In the genomic region with DNA sequence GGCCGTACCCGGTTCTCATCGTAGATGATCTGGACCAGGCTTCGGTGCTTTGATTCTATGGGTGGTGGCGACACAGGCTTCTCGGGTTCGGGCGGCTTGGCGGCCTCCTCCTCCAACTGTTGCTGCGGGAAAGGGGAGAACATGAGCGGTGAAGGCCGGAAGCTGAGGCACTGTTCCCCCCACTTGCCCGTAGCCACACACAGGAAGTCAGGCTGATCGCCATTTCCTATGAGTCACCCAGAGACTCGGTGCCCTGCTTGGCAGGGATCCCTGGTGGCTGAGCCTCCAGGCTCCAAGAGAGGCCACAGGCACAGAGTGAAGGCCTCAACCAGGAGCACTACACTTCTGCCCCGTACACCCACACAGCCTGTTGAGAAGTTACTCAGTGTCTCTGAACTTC, we compare ENCODE assay signal across 10 mouse cellular contexts.
A peak's percentile ranks its signal among the peaks of the same experiment; 100 is the strongest.
DNase-seq lines count a peak whose midpoint lies in the region; ATAC-seq lines count a peak whose summit lies in the region.
"Had no signal": no experiment of that assay in that cellular context is flagged by ENCODE, and none has a peak within 500 bp of the region (broad histone marks: within the 10 kb centered on the region; RNA-seq: fewer than 3 reads in every experiment).

No protein-coding gene starts in this region.

- H3K4me2 ChIP-seq in limb, embryonic 15.5 days = no peak overlapping the region
- no peak overlapping the region for H3K4me2 ChIP-seq in hindbrain, embryonic 13.5 days
- H3K4me2 ChIP-seq: hindbrain, embryonic 15.5 days; neural tube, embryonic 12.5 days had no signal

- H3K27ac ChIP-seq in limb, embryonic 15.5 days = peak overlapping the region; percentile 50; the same call in 1 of the 2 replicates
- no peak overlapping the region for H3K27ac ChIP-seq in hindbrain, embryonic 13.5 days
- H3K27ac ChIP-seq: neural tube, embryonic 12.5 days had no signal

- intact Hi-C loops in left cerebral cortex, postnatal 36 days (cut with DNase I) = loop anchor here (2.0 to 5.0 kb wide), 2 partner anchors 163 to 204 kb away; no protein-coding TSS in a partner anchor

- H3K27me3 ChIP-seq in limb, embryonic 15.5 days = no peaks in the 10 kb centered on the region
- H3K27me3 ChIP-seq in hindbrain, embryonic 13.5 days = no peaks in the 10 kb centered on the region
- H3K27me3 ChIP-seq: hindbrain, embryonic 15.5 days; neural tube, embryonic 12.5 days had no signal

- H3K9ac ChIP-seq in limb, embryonic 15.5 days = no peak overlapping the region
- no peak overlapping the region for H3K9ac ChIP-seq in hindbrain, embryonic 13.5 days
- H3K9ac ChIP-seq: hindbrain, embryonic 15.5 days; neural tube, embryonic 12.5 days had no signal

- no peak overlapping the region for H3K4me3 ChIP-seq in limb, embryonic 15.5 days
- H3K4me3 ChIP-seq in hindbrain, embryonic 13.5 days = no peak overlapping the region
- H3K4me3 ChIP-seq: hindbrain, embryonic 15.5 days; neural tube, embryonic 12.5 days had no signal

- peak; percentile 25 to 43 for DNase-seq in left cerebral cortex, adult 18-20 months (ENCODE audit: low spot score in 2 of 2)
- DNase-seq in left cerebral cortex, postnatal 36 days (ENCODE audit: low spot score in 2 of 2) = no peak
- peak; percentile 78 for DNase-seq in T-cell, adult 2 months (ENCODE audit: low spot score)
- peak; percentile 59 for DNase-seq in gastrocnemius, adult 18-20 months (ENCODE audit: low spot score)
- peak; percentile 71 for DNase-seq in skeletal muscle tissue, adult 2 months (ENCODE audit: low read depth, low spot score)
- DNase-seq in layer of hippocampus, adult 9-10 months (ENCODE audit: low spot score) = no peak

- H3K36me3 ChIP-seq in limb, embryonic 15.5 days = peaks cover 79% of the 10 kb centered on the region
- H3K36me3 ChIP-seq in hindbrain, embryonic 13.5 days = peaks cover 68% of the 10 kb centered on the region

- H3K9me3 ChIP-seq in limb, embryonic 15.5 days = no peaks in the 10 kb centered on the region
- H3K9me3 ChIP-seq in hindbrain, embryonic 13.5 days = no peaks in the 10 kb centered on the region
- H3K9me3 ChIP-seq: hindbrain, embryonic 15.5 days; neural tube, embryonic 12.5 days had no signal

- no peak for ATAC-seq in limb, embryonic 15.5 days (ENCODE audit: insufficient number of reproducible peaks, low FRiP score, low TSS enrichment, low read depth)
- no peak for ATAC-seq in hindbrain, embryonic 13.5 days (ENCODE audit: low FRiP score)

- WGBS in limb, embryonic 15.5 days = 75% methylated on average over 16 of the region's 16 CpGs
- WGBS in hindbrain, embryonic 13.5 days = 93% methylated on average over 16 of the region's 16 CpGs

- H3K4me1 ChIP-seq in limb, embryonic 15.5 days = peaks cover 68% of the 10 kb centered on the region
- H3K4me1 ChIP-seq in hindbrain, embryonic 13.5 days (replicated peaks) = peaks cover 52% of the 10 kb centered on the region

Comparison
In these comparisons a context has a peak if more than half of its experiments do, and no peak if none do; other contexts are left out.
1. DNase-seq: peak in left cerebral cortex, adult 18-20 months (2 of 2), T-cell, adult 2 months (single experiment), gastrocnemius, adult 18-20 months (single experiment) and skeletal muscle tissue, adult 2 months (single experiment); none in left cerebral cortex, postnatal 36 days (0 of 2) and layer of hippocampus, adult 9-10 months (single experiment).